Mouse (Mus musculus): ENCODE data around the gene Gria1. TPM values are rescaled to one million over a fixed set of nuclear protein-coding genes. Genes with fewer than 3 reads are reported as not detected.

The Gria1 gene
- total RNA-seq, 2 experiments from 2014 or later: 0.09 to 0.35 TPM

- no peak for DNase-seq
- intact Hi-C loops (cut with DNase I; ENCODE audit: low total_unique reads): no loop called here
These were observed 33.0 kb downstream of the Gria1 start for GRCm38 (mm10) chr11:57044146-57044545.

GRCm38 (mm10) chr11:57051666-57052562, 40.7 kb downstream of the Gria1 start:
- intact Hi-C loops (cut with DNase I; ENCODE audit: low total_unique reads): no loop called here
- no peak for DNase-seq

- DNase-seq: no peak
- intact Hi-C loops (cut with DNase I; ENCODE audit: low total_unique reads): no loop called here
These were observed 51.3 kb downstream of the Gria1 start for GRCm38 (mm10) chr11:57062441-57062840.

GRCm38 (mm10) chr11:57070196-57070901, 59.2 kb downstream of the Gria1 start:
- intact Hi-C loops (cut with DNase I; ENCODE audit: low total_unique reads): no loop called here

GRCm38 (mm10) chr11:57072171-57072570, 61.0 kb downstream of the Gria1 start:
- DNase-seq: no peak
- intact Hi-C loops (cut with DNase I; ENCODE audit: low total_unique reads): no loop called here

More at GRCm38 (mm10) chr11:57070196-57070901, 59.2 kb downstream of the Gria1 start:
- no peak for DNase-seq

- intact Hi-C loops (cut with DNase I; ENCODE audit: low total_unique reads): no loop called here
- DNase-seq: no peak
These were observed 68.2 kb downstream of the Gria1 start for GRCm38 (mm10) chr11:57079423-57079822.

- intact Hi-C loops (cut with DNase I; ENCODE audit: low total_unique reads): no loop called here
- DNase-seq: no peak
These were observed 78.3 kb downstream of the Gria1 start for GRCm38 (mm10) chr11:57089527-57089926.

- no peak for DNase-seq
- intact Hi-C loops (cut with DNase I; ENCODE audit: low total_unique reads): no loop called here
These were observed 79.5 kb downstream of the Gria1 start for GRCm38 (mm10) chr11:57090705-57091104.

GRCm38 (mm10) chr11:57091276-57091914, 80.2 kb downstream of the Gria1 start:
- no peak for DNase-seq
- intact Hi-C loops (cut with DNase I; ENCODE audit: low total_unique reads): no loop called here

- intact Hi-C loops (cut with DNase I; ENCODE audit: low total_unique reads): no loop called here
- no peak for DNase-seq
These were observed 89.3 kb downstream of the Gria1 start for GRCm38 (mm10) chr11:57100491-57100890.

- intact Hi-C loops (cut with DNase I; ENCODE audit: low total_unique reads): no loop called here
- DNase-seq: no peak
These were observed 92.6 kb downstream of the Gria1 start for GRCm38 (mm10) chr11:57103751-57104254.

- intact Hi-C loops (cut with DNase I; ENCODE audit: low total_unique reads): no loop called here
- DNase-seq: no peak
These were observed 94.5 kb downstream of the Gria1 start for GRCm38 (mm10) chr11:57105683-57106082.

GRCm38 (mm10) chr11:57112386-57112785, 101.2 kb downstream of the Gria1 start:
- DNase-seq: no peak
- intact Hi-C loops (cut with DNase I; ENCODE audit: low total_unique reads): no loop called here

- DNase-seq: no peak
- intact Hi-C loops (cut with DNase I; ENCODE audit: low total_unique reads): no loop called here
These were observed 103.2 kb downstream of the Gria1 start for GRCm38 (mm10) chr11:57114410-57114809.

- intact Hi-C loops (cut with DNase I; ENCODE audit: low total_unique reads): no loop called here
- DNase-seq: no peak
These were observed 115.9 kb downstream of the Gria1 start for GRCm38 (mm10) chr11:57127066-57127465.

GRCm38 (mm10) chr11:57140162-57140780, 129.1 kb downstream of the Gria1 start:
- no peak for DNase-seq
- intact Hi-C loops (cut with DNase I; ENCODE audit: low total_unique reads): no loop called here

- intact Hi-C loops (cut with DNase I; ENCODE audit: low total_unique reads): no loop called here
- no peak for DNase-seq
These were observed 132.5 kb downstream of the Gria1 start for GRCm38 (mm10) chr11:57143681-57144080.

- intact Hi-C loops (cut with DNase I; ENCODE audit: low total_unique reads): no loop called here
- no peak for DNase-seq
These were observed 134.0 kb downstream of the Gria1 start for GRCm38 (mm10) chr11:57145192-57145591.

GRCm38 (mm10) chr11:57145704-57146103, 134.5 kb downstream of the Gria1 start:
- intact Hi-C loops (cut with DNase I; ENCODE audit: low total_unique reads): no loop called here
- DNase-seq: no peak

GRCm38 (mm10) chr11:57151674-57152073, 140.5 kb downstream of the Gria1 start:
- no peak for DNase-seq
- intact Hi-C loops (cut with DNase I; ENCODE audit: low total_unique reads): no loop called here
